Comparison of ENCODE assay signal across 14 mouse cellular contexts in the genomic region with DNA sequence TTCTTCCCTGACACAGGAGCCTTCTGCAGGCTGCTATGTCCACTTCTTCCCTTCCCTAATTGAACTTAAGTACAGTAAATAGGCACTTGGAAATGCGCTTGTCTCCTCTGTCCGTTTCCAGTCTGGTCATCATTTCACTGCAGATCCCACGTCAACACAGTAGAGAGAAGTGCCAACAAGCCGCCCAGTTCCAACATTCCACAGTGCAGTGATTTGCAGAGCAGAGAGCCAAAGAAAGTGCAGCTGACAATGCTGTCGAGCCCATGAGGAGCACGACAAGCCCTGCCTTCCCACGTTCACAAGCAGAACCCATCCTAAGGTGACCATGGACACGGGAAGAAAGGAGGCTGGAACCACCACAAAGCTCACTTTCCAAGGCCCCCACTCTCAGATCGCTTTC. TPM values are rescaled to one million over a fixed set of nuclear protein-coding genes. Genes with fewer than 3 reads are reported as not detected.
DNase-seq lines count a peak whose midpoint lies in the region; TF ChIP-seq lines count a peak whose summit lies in the region.
"Had no signal": no experiment of that assay in that cellular context is flagged by ENCODE, and none has a peak within 500 bp of the region (broad histone marks: within the 10 kb centered on the region; RNA-seq: fewer than 3 reads in every experiment).

No protein-coding gene starts in this region.

- peak; percentile 21 to 22 for DNase-seq in cerebellum, postnatal 10 days
- DNase-seq in cerebellum, adult 2 months: no peak
- DNase-seq in gastrocnemius, postnatal 36 days: peak; percentile 52 to 55
- DNase-seq in heart, postnatal 4 days: peak; percentile 71
- peak; percentile 54 to 77 for DNase-seq in lung, postnatal 4 days
- no peak for DNase-seq in B cell, adult 2 months
- no peak for DNase-seq in adrenal gland, postnatal 14 days
- DNase-seq in embryo, embryonic 10.5 days (ENCODE audit: low spot score): no peak
- DNase-seq: forebrain, postnatal 0 days; left cerebral cortex, postnatal 4 days; right cerebral cortex, postnatal 4 days had no signal

- no peak for TF ChIP-seq POLR2A in cerebellum, adult 2 months (IDR thresholded peaks at IDR 0.05; ENCODE audit: borderline replicate concordance, insufficient read depth, low read length)

- H3K27me3 ChIP-seq in cerebellum, adult 2 months (ENCODE audit: control insufficient read depth, insufficient read depth, low read length): no peaks in the 10 kb centered on the region; the same call in 1 of the 2 replicates

- no peak overlapping the region for H3K27ac ChIP-seq in cerebellum, adult 2 months (ENCODE audit: insufficient read depth, low read length)
- H3K27ac ChIP-seq: layer of hippocampus, adult 2 months; neural tube, embryonic 12.5 days had no signal

- no peak overlapping the region for H3K4me3 ChIP-seq in cerebellum, adult 2 months (replicated peaks; ENCODE audit: insufficient read depth, low read depth, low read length)
- H3K4me3 ChIP-seq: layer of hippocampus, adult 2 months; neural tube, embryonic 12.5 days had no signal

- intact Hi-C loops in gastrocnemius, postnatal 36 days (cut with DNase I): no loop called here

- TF ChIP-seq CTCF in cerebellum, adult 2 months (IDR thresholded peaks at IDR 0.05; ENCODE audit: borderline replicate concordance, insufficient read depth, low read depth, low read length): no peak

- 25% methylated on average over 9 of the region's 9 CpGs for WGBS in cerebellum, adult 2 months

- H3K4me1 ChIP-seq in cerebellum, adult 2 months (ENCODE audit: control insufficient read depth, insufficient read depth, low read length): no peaks in the 10 kb centered on the region; the same call in 1 of the 2 replicates

RNA-seq across cellular contexts. Expression of gene Fndc1, which starts 1.7 kb away (rescaled TPM):
- 0.92 and 1.3 TPM in 2 replicates for polyA plus RNA-seq in cerebellum, adult 2 months (2012; rRNA removed)
- total RNA-seq in gastrocnemius, postnatal 36 days (2021): 10 to 100 TPM; 35.8 to 37.8 TPM
- total RNA-seq in heart, postnatal 4 days (2021): 100 to 1,000 TPM in 1 of 2 experiments, 10 to 100 TPM in 1; 96.0 to 105 TPM
- total RNA-seq in adrenal gland, postnatal 14 days (2021): 17.6 and 17.9 TPM in 2 replicates
- total RNA-seq: megakaryocyte, adult 5-6 weeks had no signal

Comparison
In these comparisons a context has a peak if more than half of its experiments do, and no peak if none do; other contexts are left out.
1. DNase-seq: peak in cerebellum, postnatal 10 days (2 of 2), gastrocnemius, postnatal 36 days (2 of 2), heart, postnatal 4 days (single experiment) and lung, postnatal 4 days (2 of 2); none in cerebellum, adult 2 months (0 of 2), B cell, adult 2 months (0 of 2), adrenal gland, postnatal 14 days (single experiment) and embryo, embryonic 10.5 days (single experiment).